Mouse (Mus musculus) gastrocnemius, adult 18-20 months (tissue): ENCODE measurements around the gene Mup18. TPM values are rescaled to one million over a fixed set of nuclear protein-coding genes. Genes with fewer than 3 reads are reported as not detected.
"Not testable (repeated sequence)": the region's sequence is repeated elsewhere in the genome, so short reads cannot be mapped to it uniquely, and the experiment has no call there.

Experiments
- DNase-seq: peaks from one replicate; pipeline ENCODE4 v3.0.0; 2021; ENCODE audit warnings: low spot score
- long read RNA-seq, 2 experiments: library from polyadenylated mRNA; stranded (forward); transcript quantifications; one replicate each; pipeline ENCODE4 v2.0.0; 2021
- total RNA-seq, 2 experiments: library from RNA; stranded (reverse); gene quantifications; 2 replicates each; pipeline ENCODE4 v1.2.3; 2021

Mup18 gene
- total RNA-seq = 1 to 10 TPM in 1 of 2 experiments, under 1 TPM in 1; 0.27 to 1.3 TPM
- long read RNA-seq, experiment 1 = 0 reads
- long read RNA-seq, experiment 2 = 0 reads

- not testable (repeated sequence) for DNase-seq
These were observed at the start of gene Mup18 for GRCm38 (mm10) chr4:61674036-61674435. Mup18 (minus strand) TSS chr4:61674136.

- DNase-seq = not testable (repeated sequence)
These were observed 40.4 kb upstream of the Mup18 start for GRCm38 (mm10) chr4:61714296-61714695.

Other genes starting within 250 kb of the Mup18 start
- not detected for gene Mup15, start 234.4 kb downstream of the Mup18 start, total RNA-seq
- gene Mup16, start 154.6 kb downstream of the Mup18 start, total RNA-seq = 1 to 10 TPM in 1 of 2 experiments, not detected in 1; 2.5 TPM
- not detected for gene Mup17, start 78.3 kb downstream of the Mup18 start, total RNA-seq
- gene Mup19, start 108.1 kb upstream of the Mup18 start, total RNA-seq = 1 to 10 TPM in 1 of 2 experiments, not detected in 1; 2.8 TPM
- gene Mup5, start 161.1 kb upstream of the Mup18 start, total RNA-seq = not detected